Mouse (Mus musculus) heart, adult 18-20 months (tissue): Measurements from ENCODE around the gene Ccno. TPM values are rescaled to one million over a fixed set of nuclear protein-coding genes. Genes with fewer than 3 reads are reported as not detected.

Source experiments
- DNase-seq, 2 experiments: peaks; one replicate each; pipeline ENCODE4 v3.0.0; 2021 to 2022; ENCODE audit warnings: mixed read lengths in 1 of 2
- long read RNA-seq, 2 experiments: library from polyadenylated mRNA; stranded (forward); transcript quantifications; one replicate each; pipeline ENCODE4 v2.0.0; 2021
- total RNA-seq, 2 experiments: library from RNA; stranded (reverse); gene quantifications; 2 replicates each; pipeline ENCODE4 v1.2.3; 2021

The Ccno gene
- under 1 TPM in 1 of 2 experiments, not detected in 1; 0.21 TPM for total RNA-seq
- long read RNA-seq, experiment 1, result 0 reads
- long read RNA-seq, experiment 2, result 0 reads

- peak; percentile 91 to 96 for DNase-seq
Observed at GRCm38 (mm10) chr13:112987532-112987943, at the start of gene Ccno. Gene Ccno (plus strand): TSS chr13:112987802.

- no peak for DNase-seq
Observed at GRCm38 (mm10) chr13:112938130-112938529, 49.5 kb upstream of the Ccno start.

- DNase-seq, result no peak
Observed at GRCm38 (mm10) chr13:112941879-112942330, 45.7 kb upstream of the Ccno start.

GRCm38 (mm10) chr13:112945312-112945711 lies 42.3 kb upstream of the Ccno start:
- no peak for DNase-seq

- DNase-seq, result no peak
Observed at GRCm38 (mm10) chr13:112945900-112946299, 41.7 kb upstream of the Ccno start.

- no peak for DNase-seq
Observed at GRCm38 (mm10) chr13:112954067-112954466, 33.5 kb upstream of the Ccno start.

GRCm38 (mm10) chr13:112963081-112963480 lies 24.5 kb upstream of the Ccno start:
- no peak for DNase-seq

GRCm38 (mm10) chr13:112964421-112964820 lies 23.2 kb upstream of the Ccno start:
- no peak for DNase-seq

- no peak for DNase-seq
Observed at GRCm38 (mm10) chr13:112967267-112967666, 20.3 kb upstream of the Ccno start.

GRCm38 (mm10) chr13:112976720-112977119 lies 10.9 kb upstream of the Ccno start:
- DNase-seq, result no peak

GRCm38 (mm10) chr13:112985605-112986450 lies 1.8 kb upstream of the Ccno start:
- no peak for DNase-seq

GRCm38 (mm10) chr13:112986451-112986950 lies 1.1 kb upstream of the Ccno start:
- DNase-seq, result no peak

- no peak for DNase-seq
Observed at GRCm38 (mm10) chr13:112987991-112988390, 389 bp downstream of the Ccno start.

- peak in 1 of 2 experiments; percentile 9 for DNase-seq
Observed at GRCm38 (mm10) chr13:112988866-112989265, 1.3 kb downstream of the Ccno start.

- peak in 1 of 2 experiments; percentile 7 for DNase-seq
Observed at GRCm38 (mm10) chr13:112989541-112989940, 1.9 kb downstream of the Ccno start.

GRCm38 (mm10) chr13:112990346-112990745 lies 2.7 kb downstream of the Ccno start:
- peak in 1 of 2 experiments; percentile 6 for DNase-seq

- peak in 1 of 2 experiments; percentile 8 for DNase-seq
Observed at GRCm38 (mm10) chr13:112993531-112994152, 6.0 kb downstream of the Ccno start, which contains the start of gene Mcidas. Gene Mcidas (plus strand): TSS chr13:112993845.

GRCm38 (mm10) chr13:112994191-112994590 lies 6.6 kb downstream of the Ccno start:
- peak in 1 of 2 experiments; percentile 44 for DNase-seq

GRCm38 (mm10) chr13:112996407-112996806 lies 8.8 kb downstream of the Ccno start:
- DNase-seq, result no peak

GRCm38 (mm10) chr13:112997369-112997768 lies 9.8 kb downstream of the Ccno start:
- no peak for DNase-seq

GRCm38 (mm10) chr13:112998427-112999201 lies 11.0 kb downstream of the Ccno start:
- peak in 1 of 2 experiments; percentile 10 for DNase-seq

- no peak for DNase-seq
Observed at GRCm38 (mm10) chr13:113000090-113000489, 12.5 kb downstream of the Ccno start.
